Mouse (Mus musculus): ENCODE measurements around the gene Oas2. TPM values are rescaled to one million over a fixed set of nuclear protein-coding genes. Genes with fewer than 3 reads are reported as not detected.

Oas2 gene
- polyA plus RNA-seq, 1 experiment from 2014 or later, result 26.5 TPM

DNA sequence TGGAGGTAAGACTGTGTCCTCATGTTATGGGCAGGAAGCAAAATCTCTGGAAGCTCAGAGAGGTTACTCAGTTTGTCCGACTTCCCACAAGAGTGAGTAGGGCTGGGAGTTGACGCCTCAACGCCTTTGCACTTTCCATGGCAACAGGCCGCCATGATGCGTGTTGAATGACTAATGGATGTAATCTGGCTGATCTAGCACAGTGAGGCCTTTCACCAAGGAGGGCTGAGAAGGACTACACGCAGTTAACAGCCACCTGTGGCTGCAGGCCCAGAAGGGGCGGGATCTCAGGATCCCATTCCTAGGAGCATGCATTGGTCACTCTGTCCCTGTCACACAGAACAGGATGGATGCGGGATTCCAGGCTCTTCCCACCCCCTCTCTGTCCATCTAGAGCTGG is 36.9 kb downstream of the Oas2 start:
- 91% methylated on average over 8 of the region's 8 CpGs for WGBS (ENCODE audit: missing documents)

DNA sequence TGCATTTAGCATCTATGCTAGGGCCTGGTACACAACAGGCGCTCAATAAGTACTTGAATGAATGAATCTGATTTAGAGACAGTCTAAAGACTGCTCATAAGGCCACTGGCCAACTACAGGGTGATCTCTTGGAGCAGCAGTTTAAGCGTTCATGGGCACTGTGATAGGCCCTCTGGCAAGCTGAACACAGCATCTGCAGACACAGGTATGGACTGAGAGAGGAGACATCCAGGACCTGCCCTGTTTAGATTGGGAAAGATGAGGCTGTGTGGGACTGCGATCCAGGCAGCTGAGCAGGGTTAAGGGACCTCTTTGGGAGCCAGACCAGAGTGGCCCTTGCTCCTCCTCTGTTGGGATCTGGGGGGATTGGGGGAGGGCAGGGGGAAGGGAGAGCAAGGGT is 37.8 kb downstream of the Oas2 start, which contains the start of gene Dtx1:
Gene Dtx1 (minus strand): TSS at position 101 of the 400 bp plus-strand sequence.
- 48% methylated on average over 3 of the region's 3 CpGs for WGBS (ENCODE audit: missing documents)
- Histone ChIP-seq H3K27ac (no peak within 1 kb of the TSS), H3K4me3 (ENCODE audit: inconsistent target) (no peak within 1 kb of the TSS)

More for the DNA sequence above, 36.9 kb downstream of the Oas2 start:
- Histone ChIP-seq H3K4me3 (ENCODE audit: inconsistent target) (no peak overlapping the region), H3K27ac (no peak overlapping the region), H3K36me3 (ENCODE audit: inconsistent target) (no peaks in the 10 kb centered on the region), H3K79me2 (ENCODE audit: inconsistent target) (no peaks in the 10 kb centered on the region)

DNA sequence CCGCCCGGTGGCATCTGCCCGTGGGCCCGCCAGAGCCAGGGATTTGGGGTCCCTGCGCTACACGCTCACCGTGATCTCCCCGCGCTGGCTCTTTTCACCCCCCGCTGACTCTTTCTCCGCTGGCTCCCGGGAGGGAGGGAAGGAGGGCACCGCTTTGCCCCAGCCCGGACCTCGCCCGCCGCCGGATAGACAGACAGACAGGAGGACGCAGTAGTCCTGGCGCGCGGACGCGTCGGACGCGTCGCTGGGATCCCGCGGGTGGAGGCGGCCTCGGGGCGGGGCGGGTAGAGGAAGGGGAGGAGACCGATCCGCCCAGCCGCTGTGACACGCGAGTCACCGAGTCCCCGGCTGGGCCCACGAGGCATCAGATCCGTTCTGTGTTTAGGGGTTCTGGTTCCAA is 38.2 kb downstream of the Oas2 start:
- H3K79me2 ChIP-seq (ENCODE audit: inconsistent target), result no peaks in the 10 kb centered on the region
- no peaks in the 10 kb centered on the region for H3K36me3 ChIP-seq (ENCODE audit: inconsistent target)
- H3K27ac ChIP-seq, result no peak overlapping the region
- H3K4me3 ChIP-seq (ENCODE audit: inconsistent target), result no peak overlapping the region
- under 1% methylated on average over 43 of the region's 43 CpGs for WGBS (ENCODE audit: missing documents)

More for the DNA sequence above, 37.8 kb downstream of the Oas2 start, which contains the start of gene Dtx1:
- H3K36me3 ChIP-seq (ENCODE audit: inconsistent target), result no peaks in the 10 kb centered on the region
- no peaks in the 10 kb centered on the region for H3K79me2 ChIP-seq (ENCODE audit: inconsistent target)

DNA sequence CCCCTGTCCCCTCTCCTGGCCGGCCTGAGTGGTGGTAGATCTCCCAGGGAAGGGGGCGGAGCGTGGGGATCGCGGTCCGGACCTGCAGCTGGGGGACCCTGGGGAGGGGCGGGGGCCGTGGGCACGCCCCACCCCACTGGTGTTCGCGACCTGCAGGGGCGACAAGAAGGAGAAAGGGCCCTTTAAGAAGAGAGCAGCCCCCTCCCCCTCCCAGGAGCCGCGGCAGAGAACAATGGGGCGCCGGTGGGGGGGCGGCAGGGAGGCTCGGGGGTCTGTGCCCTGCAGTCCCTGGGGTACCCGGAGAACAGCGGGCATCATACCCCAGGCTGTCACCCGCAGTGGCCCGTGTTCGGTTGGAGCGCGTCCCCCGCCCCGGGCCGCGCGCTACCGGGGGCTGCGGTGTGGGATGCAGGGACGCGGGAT is 38.8 kb downstream of the Oas2 start:
- no peak overlapping the region for H3K27ac ChIP-seq
- H3K4me3 ChIP-seq (ENCODE audit: inconsistent target), result no peak overlapping the region
- no peaks in the 10 kb centered on the region for H3K36me3 ChIP-seq (ENCODE audit: inconsistent target)
- no peaks in the 10 kb centered on the region for H3K79me2 ChIP-seq (ENCODE audit: inconsistent target)
- WGBS (ENCODE audit: missing documents), result 4% methylated on average over 28 of the region's 34 CpGs

DNA sequence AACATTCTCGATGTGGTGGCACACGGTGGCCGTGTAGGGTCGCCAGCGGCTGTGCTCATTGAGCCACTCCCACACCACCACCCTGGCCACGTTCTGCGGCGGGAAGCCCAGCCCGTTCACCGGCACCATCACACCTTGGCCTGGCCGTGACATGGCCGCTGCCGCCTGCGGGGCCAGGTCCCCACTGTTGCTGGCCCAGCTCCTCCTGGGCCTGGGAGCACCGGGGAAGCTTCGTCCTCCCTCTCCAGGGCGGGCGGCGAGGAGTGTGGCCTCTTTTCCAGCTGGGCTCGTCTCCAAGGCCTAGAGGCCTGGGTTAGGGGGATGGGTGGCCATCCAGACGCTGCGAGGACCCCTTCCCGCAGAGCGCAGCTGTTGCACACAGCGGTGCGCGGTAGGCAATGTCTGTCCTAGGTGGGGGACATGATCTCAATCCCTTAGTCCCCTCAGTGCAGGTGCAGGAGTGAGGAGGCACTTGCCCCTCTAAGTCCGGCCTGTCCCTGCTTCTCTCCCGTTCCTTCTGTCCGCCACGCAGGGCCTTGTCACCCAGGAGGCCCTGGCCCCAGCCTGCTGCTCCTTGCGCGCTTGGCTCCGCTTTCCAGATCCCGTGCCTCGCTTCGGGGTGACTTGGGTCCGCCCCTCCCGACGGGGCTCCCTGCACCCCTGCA is 39.4 kb downstream of the Oas2 start:
- no peak overlapping the region for H3K4me3 ChIP-seq (ENCODE audit: inconsistent target)
- no peaks in the 10 kb centered on the region for H3K36me3 ChIP-seq (ENCODE audit: inconsistent target)
- WGBS (ENCODE audit: missing documents), result 13% methylated on average over 40 of the region's 40 CpGs
- H3K79me2 ChIP-seq (ENCODE audit: inconsistent target), result no peaks in the 10 kb centered on the region
- no peak overlapping the region for H3K27ac ChIP-seq

DNA sequence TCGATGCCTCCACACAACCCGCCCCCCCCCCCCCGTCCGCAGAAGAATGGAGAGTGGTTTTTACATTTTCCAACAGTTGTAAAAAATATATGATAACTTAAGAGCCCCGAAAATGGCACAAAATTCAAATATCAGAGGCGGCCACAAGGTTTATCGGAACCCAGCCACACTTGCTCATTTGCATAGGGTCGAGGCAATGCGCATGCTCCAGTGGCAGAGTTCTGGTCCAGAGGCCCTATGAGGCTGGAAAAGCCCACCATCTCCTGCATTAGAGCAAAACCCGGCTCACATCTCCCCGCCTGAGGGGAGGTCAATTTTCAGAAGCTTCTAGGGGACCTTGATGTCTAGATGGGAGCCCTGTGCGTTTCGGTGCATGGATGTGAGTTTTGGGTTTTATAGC is 42.7 kb downstream of the Oas2 start:
- Histone ChIP-seq H3K36me3 (ENCODE audit: inconsistent target) (no peaks in the 10 kb centered on the region), H3K27ac (no peak overlapping the region), H3K4me3 (ENCODE audit: inconsistent target) (no peak overlapping the region), H3K79me2 (ENCODE audit: inconsistent target) (no peaks in the 10 kb centered on the region)
- 65% methylated on average over 13 of the region's 13 CpGs for WGBS (ENCODE audit: missing documents)

DNA sequence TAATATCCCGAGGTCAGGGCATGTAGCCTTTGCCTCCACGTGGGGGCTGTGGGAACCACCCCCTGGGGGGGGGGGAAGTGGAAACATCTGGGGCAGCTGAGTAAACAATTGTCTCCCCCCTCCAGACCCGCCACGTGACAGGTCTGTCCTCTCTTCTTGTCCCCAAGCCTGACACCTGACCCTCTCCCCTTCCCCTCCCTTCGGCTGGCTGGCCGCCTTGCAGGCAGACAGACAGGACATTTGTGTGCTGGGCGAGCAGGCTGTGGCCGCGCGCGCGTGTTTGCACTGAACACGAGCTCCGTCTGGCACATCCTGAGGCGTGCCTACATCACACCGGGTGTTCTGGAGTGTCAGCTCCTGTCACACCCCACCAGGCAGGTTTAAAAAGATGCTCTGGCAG is 43.1 kb downstream of the Oas2 start:
- whole genome bisulfite sequencing (ENCODE audit: missing documents), result 7% methylated on average over 14 of the region's 16 CpGs
- no peaks in the 10 kb centered on the region for H3K36me3 ChIP-seq (ENCODE audit: inconsistent target)
- H3K27ac ChIP-seq, result no peak overlapping the region
- no peak overlapping the region for H3K4me3 ChIP-seq (ENCODE audit: inconsistent target)
- H3K79me2 ChIP-seq (ENCODE audit: inconsistent target), result no peaks in the 10 kb centered on the region

DNA sequence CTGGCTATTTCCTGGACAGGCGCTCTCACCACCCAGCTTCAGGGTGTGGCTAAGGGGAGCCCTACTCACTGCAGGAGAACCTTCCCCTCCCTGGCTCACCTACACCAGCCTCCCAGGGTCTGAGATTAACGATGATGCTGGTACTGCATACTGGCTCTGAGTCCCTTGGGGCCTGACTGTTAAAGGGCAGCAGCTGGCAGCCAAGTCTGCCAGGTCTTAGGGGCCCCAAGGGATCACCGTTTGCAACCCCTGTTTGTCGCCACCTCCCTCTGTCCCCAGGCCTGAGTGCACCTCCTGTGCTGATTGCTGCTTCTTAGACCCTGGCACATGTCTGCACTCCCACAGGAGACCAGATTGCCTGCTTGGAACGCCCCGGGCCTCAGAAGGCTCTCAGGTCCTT is 45.2 kb downstream of the Oas2 start:
- Histone ChIP-seq H3K36me3 (ENCODE audit: inconsistent target) (no peaks in the 10 kb centered on the region), H3K27ac (no peak overlapping the region)

DNA sequence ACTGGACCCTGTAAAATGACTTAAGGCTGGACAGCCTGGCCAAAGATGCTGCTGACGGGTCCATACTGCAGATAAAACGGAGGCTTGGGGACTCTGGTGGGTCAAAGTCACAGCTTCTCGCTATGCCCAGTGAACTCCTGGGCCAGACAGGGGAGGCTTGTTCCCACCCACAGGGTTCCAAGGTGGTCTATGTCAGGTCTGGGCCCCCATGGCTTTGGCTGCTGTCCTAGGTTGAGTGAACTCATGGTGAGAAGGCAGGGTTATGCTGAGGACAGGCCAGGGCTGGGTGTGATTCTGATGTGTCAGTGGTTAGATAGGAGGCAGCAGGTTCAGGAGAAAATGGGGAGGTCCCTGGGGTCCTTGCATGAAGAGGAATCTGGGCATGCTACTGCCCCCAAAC is 46.0 kb downstream of the Oas2 start:
- Histone ChIP-seq H3K79me2 (ENCODE audit: inconsistent target) (no peaks in the 10 kb centered on the region), H3K27ac (no peak overlapping the region), H3K36me3 (ENCODE audit: inconsistent target) (no peaks in the 10 kb centered on the region), H3K4me3 (ENCODE audit: inconsistent target) (no peak overlapping the region)
- 95% methylated on average over 3 of the region's 3 CpGs for WGBS (ENCODE audit: missing documents)

More for the DNA sequence above, 45.2 kb downstream of the Oas2 start:
- Histone ChIP-seq H3K79me2 (ENCODE audit: inconsistent target) (no peaks in the 10 kb centered on the region), H3K4me3 (ENCODE audit: inconsistent target) (no peak overlapping the region)
- 55% methylated on average over 6 of the region's 6 CpGs for WGBS (ENCODE audit: missing documents)

DNA sequence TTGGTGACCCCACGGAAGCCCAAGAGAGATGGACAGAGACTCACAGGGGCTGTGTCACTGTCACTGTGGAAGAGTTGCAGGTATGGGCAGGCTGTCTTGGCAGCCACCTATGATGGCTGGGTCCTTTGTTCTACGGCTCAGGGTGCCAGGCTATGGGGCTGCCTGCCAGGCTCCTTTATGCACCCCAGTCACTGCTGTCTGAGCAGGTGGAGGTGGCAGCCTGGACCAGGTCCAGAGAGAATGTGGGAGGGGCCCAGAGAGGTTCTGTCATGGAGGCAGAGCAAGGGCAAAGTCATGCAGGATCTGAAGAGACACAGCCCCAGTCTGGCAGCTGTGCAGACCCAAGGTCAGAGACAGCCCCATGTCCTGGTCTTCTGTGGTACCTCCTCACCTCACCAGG is 46.7 kb downstream of the Oas2 start:
- no peak overlapping the region for H3K27ac ChIP-seq
- WGBS (ENCODE audit: missing documents), result 88% methylated on average over 2 of the region's 2 CpGs
- no peaks in the 10 kb centered on the region for H3K79me2 ChIP-seq (ENCODE audit: inconsistent target)
- H3K36me3 ChIP-seq (ENCODE audit: inconsistent target), result no peaks in the 10 kb centered on the region
- no peak overlapping the region for H3K4me3 ChIP-seq (ENCODE audit: inconsistent target)

DNA sequence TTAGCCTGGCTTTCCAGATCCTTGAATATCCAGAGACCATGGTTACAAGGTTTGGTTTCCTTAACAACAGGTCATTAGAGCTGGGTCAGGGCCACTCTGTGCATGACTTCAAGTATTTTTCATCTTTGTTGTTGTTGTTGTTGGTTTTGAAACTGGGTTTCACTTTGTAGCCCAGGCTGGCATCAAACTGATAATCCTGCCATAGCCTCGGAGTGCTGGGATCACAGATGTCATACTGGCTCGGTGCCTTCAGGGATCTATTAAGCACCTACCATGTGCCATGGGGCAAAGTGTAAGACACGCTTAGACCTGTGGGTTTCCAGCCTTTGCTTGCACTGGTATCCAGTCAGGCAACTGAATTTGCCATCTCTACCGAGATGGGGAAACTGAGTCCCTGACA is 47.2 kb downstream of the Oas2 start:
- Histone ChIP-seq H3K36me3 (ENCODE audit: inconsistent target) (no peaks in the 10 kb centered on the region), H3K27ac (no peak overlapping the region), H3K4me3 (ENCODE audit: inconsistent target) (no peak overlapping the region), H3K79me2 (ENCODE audit: inconsistent target) (no peaks in the 10 kb centered on the region)
- WGBS (ENCODE audit: missing documents), result 88% methylated on average over 4 of the region's 4 CpGs

DNA sequence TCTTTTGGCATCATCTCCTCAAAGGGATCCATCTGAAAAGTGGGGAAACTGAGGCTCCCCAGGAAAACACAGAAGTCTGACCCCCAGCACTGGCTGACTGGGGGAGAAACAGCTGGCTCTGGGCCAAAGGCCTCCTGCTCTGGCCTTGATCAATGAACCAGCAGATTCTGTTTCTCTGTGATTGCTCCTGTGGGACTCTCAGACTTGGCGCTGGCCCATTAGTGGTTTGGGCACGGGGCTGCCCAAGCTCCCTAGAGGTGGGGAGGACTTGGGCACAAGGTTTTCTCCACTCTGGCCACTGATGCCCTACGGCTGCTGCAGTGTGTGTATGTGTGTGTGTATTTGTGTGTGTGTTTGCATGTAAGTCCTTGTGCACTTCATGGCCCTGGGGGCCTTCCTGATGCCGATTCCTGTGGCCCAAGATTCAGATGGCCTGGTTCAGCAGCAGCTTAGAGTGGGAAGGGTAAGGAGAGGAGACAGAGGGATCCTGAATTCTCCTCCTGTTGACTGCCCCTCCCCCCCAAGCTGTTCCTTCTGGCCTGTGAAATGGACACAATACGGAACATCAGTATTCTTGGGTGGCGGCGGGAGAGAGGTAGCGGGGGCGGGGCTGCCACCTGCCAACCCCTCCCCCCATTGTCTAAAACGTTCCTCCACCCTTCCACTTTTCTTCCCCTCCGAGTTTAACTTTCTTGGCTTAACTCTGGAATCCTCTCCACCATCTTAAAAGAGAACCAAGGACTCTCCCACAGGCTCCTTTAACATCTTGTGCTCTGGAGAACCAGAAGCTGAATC is 48.5 kb downstream of the Oas2 start:
- H3K36me3 ChIP-seq (ENCODE audit: inconsistent target), result no peaks in the 10 kb centered on the region
- H3K79me2 ChIP-seq (ENCODE audit: inconsistent target), result no peaks in the 10 kb centered on the region
- WGBS (ENCODE audit: missing documents), result 60% methylated on average over 11 of the region's 11 CpGs
- H3K4me3 ChIP-seq (ENCODE audit: inconsistent target), result no peak overlapping the region
- H3K27ac ChIP-seq, result no peak overlapping the region

DNA sequence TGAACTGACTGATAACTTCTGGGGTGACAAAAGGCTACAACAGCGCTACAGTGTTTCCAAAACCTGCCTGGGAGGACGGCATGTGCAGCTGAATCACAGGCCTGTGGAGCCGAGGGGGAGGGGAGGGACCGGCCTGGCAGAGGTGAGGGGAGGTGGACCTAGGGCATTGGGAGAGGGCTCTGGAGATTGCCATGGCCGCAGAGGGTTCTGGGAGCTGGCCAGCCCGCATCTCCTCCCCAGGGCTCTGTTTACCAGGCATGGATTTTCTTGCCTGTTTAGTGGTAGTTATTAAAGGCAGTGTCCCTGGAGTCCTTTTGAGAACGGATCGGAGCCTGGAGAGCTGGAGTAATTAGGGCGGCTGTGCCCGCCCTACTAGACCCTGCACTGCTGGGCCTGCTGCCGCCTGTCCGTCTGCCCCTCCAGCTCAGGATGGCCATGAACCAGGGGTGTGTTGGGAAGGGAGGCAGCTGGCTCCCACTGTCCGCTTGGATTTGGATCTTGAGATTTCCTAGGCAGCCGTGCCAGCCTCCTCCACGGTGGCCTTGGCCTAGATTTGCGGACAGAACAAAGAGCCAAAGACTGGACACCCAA is 50.8 kb downstream of the Oas2 start:
- H3K36me3 ChIP-seq (ENCODE audit: inconsistent target), result no peaks in the 10 kb centered on the region
- H3K79me2 ChIP-seq (ENCODE audit: inconsistent target), result no peaks in the 10 kb centered on the region
- no peak overlapping the region for H3K27ac ChIP-seq
- 75% methylated on average over 16 of the region's 16 CpGs for WGBS (ENCODE audit: missing documents)
- no peak overlapping the region for H3K4me3 ChIP-seq (ENCODE audit: inconsistent target)

DNA sequence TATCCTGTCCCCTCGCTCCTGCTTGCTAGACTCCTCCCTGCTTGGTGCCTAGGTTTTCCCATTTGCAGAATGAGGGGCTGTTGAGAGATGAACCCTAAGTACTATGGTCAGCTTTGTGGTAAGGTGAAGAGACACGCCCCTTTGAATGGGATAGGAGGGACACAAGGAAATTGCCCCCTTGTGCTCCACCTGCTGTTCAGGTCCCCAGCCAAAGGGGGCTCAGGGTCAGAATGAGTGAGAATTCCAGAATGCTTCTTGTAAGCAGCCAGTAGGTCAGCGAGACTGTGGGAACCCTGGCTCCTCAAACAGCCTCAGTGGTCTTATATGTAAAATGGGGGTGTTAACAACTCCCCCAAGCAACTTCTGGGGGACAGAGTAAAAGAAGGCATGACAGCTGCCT is 51.5 kb downstream of the Oas2 start:
- Histone ChIP-seq H3K79me2 (ENCODE audit: inconsistent target) (no peaks in the 10 kb centered on the region), H3K36me3 (ENCODE audit: inconsistent target) (no peaks in the 10 kb centered on the region), H3K4me3 (ENCODE audit: inconsistent target) (no peak overlapping the region), H3K27ac (no peak overlapping the region)
- WGBS (ENCODE audit: missing documents), result 68% methylated on average over 3 of the region's 3 CpGs

DNA sequence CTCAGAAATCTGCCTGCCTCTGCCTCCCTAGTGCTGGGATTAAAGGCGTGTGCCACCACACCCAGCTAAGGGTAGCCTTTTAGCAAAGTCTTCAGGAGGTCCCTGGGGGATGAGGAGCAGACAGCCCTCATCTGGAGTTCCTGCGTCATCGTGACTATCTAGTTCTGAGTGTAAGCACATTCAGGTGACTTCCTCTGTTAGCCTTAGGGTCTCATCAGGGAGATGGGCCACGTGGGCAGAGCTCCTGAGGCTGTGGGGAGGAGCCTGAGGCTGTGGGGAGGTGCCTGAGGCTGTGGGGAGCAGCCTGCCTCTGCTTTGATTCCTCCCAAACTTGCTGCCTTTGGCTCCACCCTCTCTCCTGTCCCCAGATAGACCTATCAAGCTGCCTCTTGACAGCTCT is 52.8 kb downstream of the Oas2 start:
- Histone ChIP-seq H3K4me3 (ENCODE audit: inconsistent target) (no peak overlapping the region), H3K79me2 (ENCODE audit: inconsistent target) (no peaks in the 10 kb centered on the region), H3K36me3 (ENCODE audit: inconsistent target) (no peaks in the 10 kb centered on the region), H3K27ac (no peak overlapping the region)
- 57% methylated on average over 4 of the region's 4 CpGs for WGBS (ENCODE audit: missing documents)

All from macrophage (primary cell).